In the genomic region with DNA sequence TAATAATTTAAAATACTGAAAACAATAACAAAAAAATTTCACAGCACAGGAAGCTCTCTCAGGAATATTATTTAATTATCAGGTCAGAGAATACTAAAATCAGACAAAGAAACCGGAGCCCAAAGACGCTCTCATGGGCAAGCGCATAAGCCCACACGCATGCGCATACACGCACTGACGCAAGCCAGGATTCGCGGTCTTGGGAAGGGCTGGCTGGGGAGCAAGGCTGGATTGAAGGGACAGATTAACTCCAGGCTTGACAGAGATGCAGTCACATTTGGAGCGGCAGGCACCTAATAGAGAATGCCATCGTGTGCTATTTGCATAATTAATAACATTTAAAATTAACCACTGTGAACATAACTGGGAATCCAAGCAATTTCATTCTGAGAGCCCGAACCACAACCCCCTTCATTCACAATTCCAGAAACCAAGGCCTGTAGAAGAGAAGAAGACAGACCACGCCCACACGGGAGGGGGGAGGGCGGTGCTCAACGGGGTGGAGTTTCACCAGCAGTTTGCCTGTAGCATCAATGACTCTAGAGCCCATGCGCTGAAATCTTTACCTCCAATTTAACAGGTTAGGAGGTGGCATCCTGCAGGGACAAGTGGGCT, we compare ENCODE assay signal across 7 mouse cellular contexts.
DNase-seq lines count a peak whose midpoint lies in the region.

No protein-coding gene starts in this region.

- DNase-seq in WW6 (ENCODE audit: low read depth, low spot score) (peak; percentile 65), liver (peak; percentile 58), MN1 (ENCODE audit: low spot score) (no peak)
- DNase-seq in cerebellum, adult 9-10 months: peak; percentile 7
- DNase-seq in frontal cortex, postnatal 14 days (ENCODE audit: low spot score in 2 of 2): peak; percentile 60 to 69
- peak; percentile 25 for DNase-seq in kidney, postnatal 14 days
- peak; percentile 82 for DNase-seq in retina, embryonic 14.5 days (ENCODE audit: low spot score)
